Mouse (Mus musculus): Measurements from ENCODE around the gene Psg17.

GRCm38 (mm10) chr7:18821507-18821906, at the start of gene Psg17:
- no peak for TF ChIP-seq POLR2A (IDR thresholded peaks at IDR 0.05; ENCODE audit: borderline replicate concordance, extremely low read depth, insufficient read depth, insufficient read length, poor library complexity, severe bottlenecking)
- TF ChIP-seq CTCF (IDR thresholded peaks at IDR 0.05; ENCODE audit: borderline replicate concordance, extremely low read depth, insufficient read depth, insufficient read length): no peak
